Mouse (Mus musculus): ENCODE results near the gene Borcs8.

DNA sequence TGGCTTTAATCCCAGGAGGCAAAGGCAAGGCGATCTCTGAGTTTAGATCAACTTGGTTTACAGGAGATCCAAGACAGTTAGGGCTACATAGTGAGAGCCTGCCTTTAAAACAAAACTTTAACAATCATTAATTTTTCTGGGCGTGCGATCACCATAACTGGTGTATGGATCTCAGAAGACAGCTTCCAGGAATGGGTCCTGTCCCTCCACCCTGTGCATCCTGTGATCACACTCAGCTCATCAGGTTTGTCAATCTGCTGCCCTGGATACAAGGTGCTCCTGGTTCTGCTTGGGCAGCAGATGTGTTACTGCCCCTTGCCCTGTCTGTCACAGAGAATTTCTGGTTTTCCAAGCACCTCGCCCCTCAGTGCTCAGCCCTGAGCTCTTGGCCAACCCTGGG, 19.9 kb downstream of the Borcs8 start:
- TF ChIP-seq GATA1 (IDR thresholded peaks at IDR 0.05; ENCODE audit: low read length) (no peak), TAL1 (IDR thresholded peaks at IDR 0.05; ENCODE audit: low read length) (no peak)
